In the genomic region with DNA sequence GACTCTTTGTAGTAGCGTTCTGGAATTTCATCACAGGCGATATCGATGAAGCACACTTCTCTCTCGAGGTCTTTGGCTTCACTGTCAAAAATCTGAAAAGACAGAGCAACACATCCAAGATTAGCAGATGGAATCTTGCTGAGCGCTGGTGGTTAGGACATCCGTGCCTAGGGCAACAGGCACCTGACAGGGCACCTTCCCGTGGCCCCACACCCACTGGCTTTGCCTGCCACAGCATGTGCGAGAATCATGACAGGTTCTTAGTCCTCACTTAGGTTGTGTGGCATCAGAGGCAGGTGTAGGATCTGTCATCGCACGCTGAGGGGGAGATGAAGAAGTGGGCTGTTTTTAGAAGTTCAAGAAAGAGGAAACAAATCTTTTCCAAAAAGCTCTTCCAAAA, we compare ENCODE assay signal across 11 mouse cellular contexts.
"Had no signal": no experiment of that assay in that cellular context is flagged by ENCODE, and none has a peak within 500 bp of the region (broad histone marks: within the 10 kb centered on the region; RNA-seq: fewer than 3 reads in every experiment).

No protein-coding gene starts in this region.

- ATAC-seq: midbrain, embryonic 15.5 days had no signal

- DNase-seq: kidney, postnatal 25 days; layer of hippocampus, adult 9-11 months; liver, embryonic 13.5 days; lung, adult 2 months; lung, postnatal 14 days; lung, postnatal 4 days; right cerebral cortex, adult 18-20 months; right cerebral cortex, postnatal 14 days; right cerebral cortex, postnatal 4 days; thymus, adult 2 months had no signal
